Mouse (Mus musculus) kidney, embryonic 15.5 days (tissue): ENCODE results near the gene Txndc11. TPM values are rescaled to one million over a fixed set of nuclear protein-coding genes. Genes with fewer than 3 reads are reported as not detected.

Experiments
- ATAC-seq: fragments of 200-750 bp; cut with Nextera tagmentation; replicated peaks from 2 replicates; pipeline ENCODE4 v1.8.0; 2017; ENCODE audit warnings: moderate TSS enrichment; ENCODE audit not compliant: low FRiP score
- H3K27ac ChIP-seq: fragments of 300-500 bp; sonication (generic); 2 replicates; pipeline ENCODE4 v1.5.1; 2015; ENCODE audit warnings: mild to moderate bottlenecking, inconsistent platforms
- H3K27me3 ChIP-seq: fragments of 300-500 bp; sonication (generic); 2 replicates; pipeline ENCODE4 v1.6.1; 2015; ENCODE audit warnings: inconsistent platforms
- H3K36me3 ChIP-seq: fragments of 300-500 bp; sonication (generic); 2 replicates; pipeline ENCODE4 v1.6.1; 2015; ENCODE audit warnings: inconsistent platforms
- H3K4me1 ChIP-seq: fragments of 300-500 bp; sonication (generic); 2 replicates; pipeline ENCODE4 v1.6.1; 2015; ENCODE audit warnings: inconsistent platforms
- H3K4me2 ChIP-seq: fragments of 300-500 bp; sonication (generic); 2 replicates; pipeline ENCODE4 v1.6.1; 2015; ENCODE audit warnings: moderate library complexity, mild to moderate bottlenecking, inconsistent platforms
- H3K4me3 ChIP-seq: fragments of 300-500 bp; sonication (generic); replicated peaks from 2 replicates; pipeline ENCODE4 v1.5.1; 2015; ENCODE audit warnings: mild to moderate bottlenecking, inconsistent platforms
- H3K9ac ChIP-seq: fragments of 300-500 bp; sonication (generic); 2 replicates; pipeline ENCODE4 v1.6.1; 2015; ENCODE audit warnings: mild to moderate bottlenecking, inconsistent platforms
- H3K9me3 ChIP-seq: fragments of 300-500 bp; sonication (generic); replicated peaks from 2 replicates; pipeline ENCODE4 v1.6.1; 2016; ENCODE audit warnings: inconsistent platforms
- WGBS: fragments of 180-500 bp; shearing (Covaris S2); methylation state at CpG from one replicate; pipeline ENCODE4 v1.1.7; 2015; ENCODE audit warnings: mixed read lengths; 5-methylcytosine and 5-hydroxymethylcytosine counted together
- microRNA-seq: library from miRNA; unstranded; fragments of <30 nt; microRNA quantifications from one replicate; pipeline ENCODE4, GENCODE M21; 2016
- polyA plus RNA-seq: library from polyadenylated mRNA; unstranded; fragments of >200 nt; fragmentation: Nextera tagmentation; extraction: Ambion mirVana; gene quantifications from 2 replicates; pipeline ENCODE4 v1.2.1, GENCODE M21; 2015

Gene Txndc11
- polyA plus RNA-seq, 1 experiment from 2014 or later: 35.7 TPM

DNA sequence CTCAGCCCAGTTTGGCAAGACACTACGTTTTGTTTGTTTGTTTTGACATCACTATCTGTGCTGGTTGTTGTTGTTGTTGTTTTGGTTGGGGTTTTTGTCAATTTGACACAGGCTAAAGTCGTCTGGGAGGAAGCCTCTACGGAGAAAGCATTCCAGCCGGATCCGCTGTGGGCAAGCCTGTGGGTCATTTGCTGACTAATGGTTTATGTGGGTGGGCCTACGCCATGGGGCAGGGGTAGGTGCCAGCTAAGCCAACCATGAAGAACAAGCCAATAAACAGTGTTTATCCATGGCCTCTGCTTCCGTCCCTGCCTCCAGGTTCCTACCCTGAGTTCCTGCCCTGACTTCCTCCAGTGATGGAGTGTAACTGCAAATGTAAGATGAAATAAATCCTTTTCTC lies 106.2 kb downstream of the Txndc11 start:
- no peak for ATAC-seq
- Histone ChIP-seq H3K4me1 (0 out of 2 replicates have a peak, but pooled peaks cover 4% of the 10 kb centered on the region), H3K4me2 (no peak overlapping the region), H3K36me3 (no peaks in the 10 kb centered on the region), H3K9me3 (no peaks in the 10 kb centered on the region), H3K27me3 (no peaks in the 10 kb centered on the region), H3K27ac (no peak overlapping the region), H3K9ac (no peak overlapping the region), H3K4me3 (no peak overlapping the region)
- 57% methylated on average over 7 of the region's 7 CpGs for WGBS

Small RNA genes within 50 kb of the gene (microRNA-seq; reads per million reads assigned to microRNA genes)
- gene Gm23935: 35.8 reads per million, percentile 45 among the genes with 10 or more reads in this experiment

Other genes starting within 250 kb of the Txndc11 start
- 37.7 and 40.6 TPM in 2 replicates for gene Snn, start 73.7 kb downstream of the Txndc11 start, polyA plus RNA-seq
- gene Litaf, start 68.5 kb downstream of the Txndc11 start, polyA plus RNA-seq: 122 and 123 TPM in 2 replicates
- gene Zc3h7a, start 41.7 kb upstream of the Txndc11 start, polyA plus RNA-seq: 89.4 and 89.9 TPM in 2 replicates
- gene Rsl1d1, start 68.7 kb upstream of the Txndc11 start, polyA plus RNA-seq: 189 and 206 TPM in 2 replicates
- gene Gspt1, start 119.7 kb upstream of the Txndc11 start, polyA plus RNA-seq: 85.1 and 86.3 TPM in 2 replicates
- gene Tnfrsf17, start 179.2 kb upstream of the Txndc11 start, polyA plus RNA-seq: not detected in 2 replicates
- 17.1 and 19.8 TPM in 2 replicates for gene Snx29, start 188.3 kb upstream of the Txndc11 start, polyA plus RNA-seq